Mouse (Mus musculus) forebrain, postnatal 0 days (tissue): ENCODE measurements around the gene Gpx4. TPM values are rescaled to one million over a fixed set of nuclear protein-coding genes. Genes with fewer than 3 reads are reported as not detected.

ENCODE experiments used
- ATAC-seq: fragments of 200-750 bp; cut with Nextera tagmentation; 2 replicates; pipeline ENCODE4 v1.8.0; 2017; ENCODE audit warnings: mild to moderate bottlenecking, moderate library complexity
- DNase-seq: peaks from one replicate; pipeline ENCODE4 v3.0.0-alpha.2; 2015
- H3K27ac ChIP-seq: fragments of 300-500 bp; sonication (generic); 2 replicates; pipeline ENCODE4 v1.5.1; 2014; ENCODE audit warnings: low read depth, mild to moderate bottlenecking, antibody characterized with exemption, low read length, moderate library complexity, mixed read lengths
- H3K27me3 ChIP-seq: fragments of 300-500 bp; sonication (generic); 2 replicates; pipeline ENCODE4 v1.6.1; 2014; ENCODE audit warnings: mild to moderate bottlenecking, low read length, mixed read lengths; ENCODE audit not compliant: insufficient read depth
- H3K36me3 ChIP-seq: fragments of 300-500 bp; sonication (generic); 2 replicates; pipeline ENCODE4 v1.6.1; 2014; ENCODE audit warnings: mild to moderate bottlenecking, moderate library complexity; ENCODE audit not compliant: insufficient read depth
- H3K4me1 ChIP-seq: fragments of 300-500 bp; sonication (generic); 2 replicates; pipeline ENCODE4 v1.6.1; 2014; ENCODE audit warnings: antibody characterized with exemption; ENCODE audit not compliant: insufficient read depth
- H3K4me2 ChIP-seq: fragments of 300-500 bp; sonication (generic); 2 replicates; pipeline ENCODE4 v1.6.1; 2014; ENCODE audit warnings: low read depth, mild to moderate bottlenecking, moderate library complexity
- H3K4me3 ChIP-seq: fragments of 300-500 bp; sonication (generic); 2 replicates; pipeline ENCODE4 v1.5.1; 2014; ENCODE audit warnings: low read depth, low read length, mixed read lengths
- H3K9ac ChIP-seq: fragments of 300-500 bp; sonication (generic); 2 replicates; pipeline ENCODE4 v1.6.1; 2014; ENCODE audit warnings: mild to moderate bottlenecking
- H3K9me3 ChIP-seq: fragments of 300-500 bp; sonication (generic); 2 replicates; pipeline ENCODE4 v1.6.1; 2016; ENCODE audit warnings: low read length
- CTCF ChIP-seq: sonication (generic); IDR thresholded peaks from 2 replicates; pipeline ENCODE4 v1.5.1; 2016; ENCODE audit warnings: antibody characterized with exemption, control low read depth, low read depth
- WGBS: fragments of 180-500 bp; shearing (Covaris S2); extraction: QIAGEN DNeasy Blood & Tissue Kit; methylation state at CpG from one replicate; pipeline ENCODE4 v1.1.7; 2014; 5-methylcytosine and 5-hydroxymethylcytosine counted together
- polyA plus RNA-seq: library from polyadenylated mRNA; unstranded; fragments of >200 nt; fragmentation: Nextera tagmentation; extraction: Ambion mirVana; gene quantifications from 2 replicates; pipeline ENCODE4 v1.2.1, GENCODE M21; 2015
- total RNA-seq: library from RNA; depleted of rRNA; stranded (reverse); fragments of >200 nt; gene quantifications from 2 replicates; pipeline ENCODE4 v1.2.3, GENCODE M21; 2014; rRNA removed

The Gpx4 gene
- total RNA-seq, result 401 and 478 TPM in 2 replicates
- polyA plus RNA-seq, result 644 and 800 TPM in 2 replicates

DNA sequence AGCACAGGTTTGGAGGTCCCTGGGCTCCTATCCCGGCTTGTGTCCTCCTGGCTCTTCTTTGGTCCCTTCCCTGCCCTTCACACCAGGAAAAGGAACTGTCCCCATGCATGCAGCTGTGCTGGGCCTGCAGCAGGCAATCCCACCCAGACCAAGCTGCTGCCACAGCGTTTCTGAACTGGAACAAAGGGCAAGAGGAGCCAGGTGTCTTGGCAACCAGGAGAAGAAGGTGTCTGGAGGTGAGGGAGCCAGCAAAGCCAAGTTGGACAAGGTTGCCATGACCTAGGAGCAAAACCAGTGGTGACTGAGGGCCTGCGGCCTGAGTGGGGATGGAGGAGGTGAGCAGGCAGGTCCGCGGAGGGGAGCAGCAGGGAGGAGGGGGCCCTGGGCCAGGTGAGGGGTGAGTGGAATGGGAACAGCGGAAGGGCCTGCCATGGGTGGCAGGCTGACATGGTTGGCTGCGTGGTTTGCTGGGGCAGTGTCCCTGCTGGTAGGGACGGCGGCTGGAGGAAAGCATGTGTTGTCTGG, at the start of gene Gpx4:
Gpx4 (plus strand) TSS at position 126 of the 525 bp plus-strand sequence.
- WGBS, result 51% methylated on average over 9 of the region's 9 CpGs
- H3K4me1 ChIP-seq, result no peaks in the 10 kb centered on the region

DNA sequence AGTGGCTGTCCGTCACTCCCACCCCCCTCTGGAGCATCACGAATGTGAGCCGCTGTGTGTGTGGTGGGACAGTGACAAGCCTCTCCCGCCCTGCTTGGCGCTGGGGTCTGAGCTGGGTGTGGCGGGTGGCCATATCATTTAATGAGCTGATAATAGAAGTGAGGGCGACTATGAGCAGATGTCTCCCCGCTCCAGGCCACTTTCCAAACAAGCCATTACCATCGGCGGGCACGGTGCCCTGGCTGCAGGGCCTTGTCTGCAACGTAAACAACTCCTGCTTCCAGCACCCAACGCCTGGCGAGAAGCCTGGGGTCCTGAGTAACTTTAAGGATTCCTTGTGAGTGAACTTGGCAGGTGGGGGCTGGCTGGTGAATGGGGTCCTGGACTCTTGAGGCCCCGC, 49.1 kb upstream of the Gpx4 start:
- no peaks in the 10 kb centered on the region for H3K36me3 ChIP-seq
- 0 out of 2 replicates have a peak, but pooled peaks have one; percentile 4 for ATAC-seq
- no peaks in the 10 kb centered on the region for H3K9me3 ChIP-seq
- H3K27me3 ChIP-seq, result peaks cover 2% of the 10 kb centered on the region; the same call in 1 of the 2 replicates
- DNase-seq, result peak; percentile 41
- no peaks in the 10 kb centered on the region for H3K4me1 ChIP-seq
- 8% methylated on average over 15 of the region's 15 CpGs for WGBS
- H3K4me3 ChIP-seq, result peak overlapping the region; percentile 44
- peak overlapping the region; percentile 79 for H3K4me2 ChIP-seq
- H3K9ac ChIP-seq, result peak overlapping the region; percentile 43; the same call in 1 of the 2 replicates
- TF ChIP-seq CTCF, result no peak
- no peak overlapping the region for H3K27ac ChIP-seq

More for the DNA sequence above, at the start of gene Gpx4:
- Histone ChIP-seq H3K27me3 (no peaks in the 10 kb centered on the region), H3K4me2 (no peak within 1 kb of the TSS), H3K36me3 (no peaks in the 10 kb centered on the region), H3K27ac (no peak within 1 kb of the TSS), H3K9me3 (no peaks in the 10 kb centered on the region), H3K9ac (no peak within 1 kb of the TSS), H3K4me3 (no peak within 1 kb of the TSS)
- DNase-seq (no peak), ATAC-seq (no peak)
- TF ChIP-seq CTCF, result no peak

- ATAC-seq, result no peak
- Histone ChIP-seq H3K9me3 (no peaks in the 10 kb centered on the region), H3K27me3 (peaks cover 9% of the 10 kb centered on the region; the same call in 1 of the 2 replicates), H3K4me1 (no peaks in the 10 kb centered on the region), H3K36me3 (no peaks in the 10 kb centered on the region), H3K27ac (no peak overlapping the region), H3K4me3 (no peak overlapping the region), H3K4me2 (no peak overlapping the region), H3K9ac (no peak overlapping the region)
- no peak for DNase-seq
- TF ChIP-seq CTCF, result no peak
- 79% methylated on average over 9 of the region's 9 CpGs for WGBS
Measured at GRCm38 (mm10) chr10:80001945-80002344, 45.0 kb upstream of the Gpx4 start.

GRCm38 (mm10) chr10:80002829-80003228, 44.1 kb upstream of the Gpx4 start:
- WGBS, result 21% methylated on average over 21 of the region's 21 CpGs
- no peak for ATAC-seq
- Histone ChIP-seq H3K4me1 (no peaks in the 10 kb centered on the region), H3K9me3 (no peaks in the 10 kb centered on the region), H3K9ac (no peak overlapping the region), H3K27me3 (peaks cover 9% of the 10 kb centered on the region; the same call in 1 of the 2 replicates), H3K4me3 (no peak overlapping the region), H3K36me3 (no peaks in the 10 kb centered on the region), H3K27ac (no peak overlapping the region), H3K4me2 (no peak overlapping the region)
- no peak for DNase-seq
- TF ChIP-seq CTCF, result no peak

- WGBS, result 64% methylated on average over 9 of the region's 9 CpGs
- H3K4me3 ChIP-seq, result no peak overlapping the region
- ATAC-seq, result no peak
- H3K4me2 ChIP-seq, result no peak overlapping the region
- H3K4me1 ChIP-seq, result no peaks in the 10 kb centered on the region
- no peak overlapping the region for H3K9ac ChIP-seq
- no peak overlapping the region for H3K27ac ChIP-seq
- H3K9me3 ChIP-seq, result no peaks in the 10 kb centered on the region
- H3K36me3 ChIP-seq, result no peaks in the 10 kb centered on the region
- no peak for TF ChIP-seq CTCF
- peaks cover 9% of the 10 kb centered on the region; the same call in 1 of the 2 replicates for H3K27me3 ChIP-seq
- no peak for DNase-seq
Measured at GRCm38 (mm10) chr10:80003374-80004232, 43.4 kb upstream of the Gpx4 start.

GRCm38 (mm10) chr10:80004233-80004705, 42.7 kb upstream of the Gpx4 start:
- Histone ChIP-seq H3K27me3 (peaks cover 9% of the 10 kb centered on the region; the same call in 1 of the 2 replicates), H3K9ac (no peak overlapping the region), H3K9me3 (no peaks in the 10 kb centered on the region), H3K4me2 (no peak overlapping the region), H3K4me1 (no peaks in the 10 kb centered on the region), H3K36me3 (no peaks in the 10 kb centered on the region), H3K27ac (no peak overlapping the region), H3K4me3 (no peak overlapping the region)
- no peak for DNase-seq
- no peak for TF ChIP-seq CTCF
- 88% methylated on average over 8 of the region's 8 CpGs for WGBS
- no peak for ATAC-seq

DNA sequence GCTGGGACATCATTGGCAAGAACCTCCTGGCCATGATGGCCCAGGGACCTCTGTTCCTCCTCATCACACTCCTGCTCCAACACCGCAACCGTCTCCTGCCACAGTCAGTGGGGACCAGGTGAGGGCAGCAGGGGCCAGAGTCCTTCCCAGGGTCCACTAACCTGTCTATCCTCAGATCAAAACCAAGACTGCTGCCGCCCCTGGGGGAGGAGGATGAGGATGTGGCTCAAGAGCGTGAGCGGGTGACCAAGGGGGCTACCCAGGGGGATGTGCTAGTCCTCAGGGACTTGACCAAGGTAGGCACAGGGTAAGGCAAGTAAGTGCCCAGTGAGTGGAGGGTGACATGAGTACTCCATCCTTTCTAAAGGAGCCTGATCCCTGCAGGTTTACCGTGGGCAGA, 35.2 kb upstream of the Gpx4 start:
- H3K9me3 ChIP-seq, result peaks cover 13% of the 10 kb centered on the region; the same call in 1 of the 2 replicates
- peaks cover 19% of the 10 kb centered on the region for H3K27me3 ChIP-seq
- TF ChIP-seq CTCF, result no peak
- no peak for ATAC-seq
- no peak overlapping the region for H3K4me3 ChIP-seq
- no peak for DNase-seq
- no peaks in the 10 kb centered on the region for H3K36me3 ChIP-seq
- 90% methylated on average over 6 of the region's 6 CpGs for WGBS
- no peak overlapping the region for H3K9ac ChIP-seq
- no peaks in the 10 kb centered on the region for H3K4me1 ChIP-seq
- no peak overlapping the region for H3K4me2 ChIP-seq
- H3K27ac ChIP-seq, result no peak overlapping the region
